Mouse (Mus musculus) neural tube, embryonic 15.5 days (tissue): Measurements from ENCODE around the gene Pdha2. TPM values are rescaled to one million over a fixed set of nuclear protein-coding genes. Genes with fewer than 3 reads are reported as not detected.

Experiments
- ATAC-seq: fragments of 200-750 bp; cut with Nextera tagmentation; 2 replicates; pipeline ENCODE4 v1.8.0; 2017; ENCODE audit warnings: mild to moderate bottlenecking, moderate TSS enrichment, moderate library complexity; ENCODE audit not compliant: low FRiP score
- H3K27ac ChIP-seq: fragments of 300-500 bp; sonication (generic); replicated peaks from 2 replicates; pipeline ENCODE4 v1.5.1; 2015; ENCODE audit warnings: mild to moderate bottlenecking, inconsistent platforms
- H3K27me3 ChIP-seq: fragments of 300-500 bp; sonication (generic); replicated peaks from 2 replicates; pipeline ENCODE4 v1.6.1; 2015; ENCODE audit warnings: inconsistent platforms
- H3K36me3 ChIP-seq: fragments of 300-500 bp; sonication (generic); 2 replicates; pipeline ENCODE4 v1.6.1; 2015; ENCODE audit warnings: inconsistent platforms
- H3K4me1 ChIP-seq: fragments of 300-500 bp; sonication (generic); 2 replicates; pipeline ENCODE4 v1.6.1; 2015; ENCODE audit warnings: inconsistent platforms
- H3K4me2 ChIP-seq: fragments of 300-500 bp; sonication (generic); 2 replicates; pipeline ENCODE4 v1.6.1; 2015; ENCODE audit warnings: inconsistent platforms, mild to moderate bottlenecking, moderate library complexity
- H3K4me3 ChIP-seq: fragments of 300-500 bp; sonication (generic); replicated peaks from 2 replicates; pipeline ENCODE4 v1.5.1; 2015; ENCODE audit warnings: mild to moderate bottlenecking, inconsistent platforms
- H3K9ac ChIP-seq: fragments of 300-500 bp; sonication (generic); replicated peaks from 2 replicates; pipeline ENCODE4 v1.6.1; 2015; ENCODE audit warnings: mild to moderate bottlenecking, inconsistent platforms
- H3K9me3 ChIP-seq: fragments of 300-500 bp; sonication (generic); replicated peaks from 2 replicates; pipeline ENCODE4 v1.6.1; 2016; ENCODE audit warnings: inconsistent platforms
- WGBS: fragments of 180-500 bp; shearing (Covaris S2); methylation state at CpG from one replicate; pipeline ENCODE4 v1.1.7; 2015; ENCODE audit warnings: mixed read lengths; 5-methylcytosine and 5-hydroxymethylcytosine counted together
- polyA plus RNA-seq: library from polyadenylated mRNA; unstranded; fragments of >200 nt; fragmentation: Nextera tagmentation; extraction: Ambion mirVana; gene quantifications from 2 replicates; pipeline ENCODE4 v1.2.1, GENCODE M21; 2015

Gene Pdha2
- polyA plus RNA-seq, result not detected in 2 replicates

DNA sequence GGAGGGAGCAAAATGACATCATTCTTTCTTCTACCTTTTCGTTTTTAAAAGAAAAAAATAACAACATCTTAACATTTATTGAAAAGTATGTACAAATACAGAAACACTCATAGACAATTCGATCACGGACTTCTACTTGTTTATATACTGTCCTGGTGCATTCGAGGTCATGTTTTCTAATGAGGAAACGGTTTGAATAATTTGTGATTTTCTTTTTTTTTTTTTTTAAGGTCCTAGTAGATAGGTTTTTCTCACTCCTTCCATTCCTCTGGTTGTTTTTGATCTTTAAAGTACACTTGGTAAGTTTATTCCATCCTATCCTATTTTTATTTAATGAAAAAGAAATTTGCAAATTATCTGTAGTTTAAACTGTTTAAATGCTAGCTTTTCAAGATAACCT is at the start of gene Pdha2:
Pdha2 (minus strand) TSS at position 101 of the 400 bp plus-strand sequence.
- Histone ChIP-seq H3K4me1 (no peaks in the 10 kb centered on the region), H3K4me3 (no peak within 1 kb of the TSS), H3K9me3 (no peaks in the 10 kb centered on the region), H3K27ac (no peak within 1 kb of the TSS), H3K36me3 (no peaks in the 10 kb centered on the region), H3K4me2 (no peak within 1 kb of the TSS), H3K9ac (no peak within 1 kb of the TSS), H3K27me3 (no peaks in the 10 kb centered on the region)
- WGBS, result 92% methylated on average over 5 of the region's 5 CpGs
- ATAC-seq, result no peak

DNA sequence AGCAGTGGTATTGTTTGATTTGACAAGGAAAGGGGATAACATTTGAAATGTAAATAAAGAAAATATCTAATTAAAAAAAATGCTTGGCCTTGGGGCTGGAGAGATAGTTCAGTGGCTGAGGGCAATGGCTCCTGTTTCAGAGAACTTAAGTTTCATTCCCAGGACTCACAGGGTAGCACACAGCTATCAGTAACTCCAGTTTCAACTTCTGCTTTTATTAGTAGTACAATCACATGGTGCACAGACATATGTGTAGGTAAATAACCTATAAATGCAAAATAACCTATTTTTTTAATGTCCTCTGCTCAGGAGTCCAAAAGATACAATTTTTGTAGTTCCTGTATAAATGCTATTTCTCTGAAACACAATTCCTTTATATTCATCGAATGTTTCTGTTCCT is 48.4 kb upstream of the Pdha2 start:
- Histone ChIP-seq H3K9ac (no peak overlapping the region), H3K36me3 (no peaks in the 10 kb centered on the region), H3K27me3 (no peaks in the 10 kb centered on the region), H3K9me3 (no peaks in the 10 kb centered on the region), H3K27ac (no peak overlapping the region), H3K4me2 (no peak overlapping the region), H3K4me3 (no peak overlapping the region), H3K4me1 (no peaks in the 10 kb centered on the region)
- no peak for ATAC-seq
- WGBS, result 98% methylated on average over 1 of the region's 1 CpGs

DNA sequence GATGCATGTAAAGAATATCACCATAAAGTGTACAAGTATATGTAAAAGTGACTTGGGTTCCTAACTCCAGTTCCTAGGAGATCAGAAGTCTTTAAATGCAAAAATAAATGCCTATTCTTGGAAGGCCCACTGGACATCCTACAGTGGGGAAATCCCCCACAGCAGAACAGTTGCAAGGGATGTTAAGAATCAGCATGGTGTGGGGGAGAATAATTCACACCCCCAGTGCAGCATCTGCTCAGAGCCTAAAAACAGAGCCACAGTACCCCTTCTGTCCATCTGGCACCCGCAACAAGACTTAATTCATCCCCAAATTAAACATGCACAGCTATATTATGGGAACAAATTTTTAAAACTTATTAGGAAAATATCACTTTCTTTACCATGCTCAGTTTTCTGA is 39.3 kb upstream of the Pdha2 start:
- H3K4me3 ChIP-seq, result no peak overlapping the region
- H3K27me3 ChIP-seq, result no peaks in the 10 kb centered on the region
- H3K4me1 ChIP-seq, result no peaks in the 10 kb centered on the region
- no peak overlapping the region for H3K4me2 ChIP-seq
- no peak overlapping the region for H3K9ac ChIP-seq
- H3K27ac ChIP-seq, result no peak overlapping the region
- ATAC-seq, result no peak
- WGBS, result 88% methylated on average over 1 of the region's 1 CpGs
- H3K36me3 ChIP-seq, result no peaks in the 10 kb centered on the region
- H3K9me3 ChIP-seq, result no peaks in the 10 kb centered on the region

DNA sequence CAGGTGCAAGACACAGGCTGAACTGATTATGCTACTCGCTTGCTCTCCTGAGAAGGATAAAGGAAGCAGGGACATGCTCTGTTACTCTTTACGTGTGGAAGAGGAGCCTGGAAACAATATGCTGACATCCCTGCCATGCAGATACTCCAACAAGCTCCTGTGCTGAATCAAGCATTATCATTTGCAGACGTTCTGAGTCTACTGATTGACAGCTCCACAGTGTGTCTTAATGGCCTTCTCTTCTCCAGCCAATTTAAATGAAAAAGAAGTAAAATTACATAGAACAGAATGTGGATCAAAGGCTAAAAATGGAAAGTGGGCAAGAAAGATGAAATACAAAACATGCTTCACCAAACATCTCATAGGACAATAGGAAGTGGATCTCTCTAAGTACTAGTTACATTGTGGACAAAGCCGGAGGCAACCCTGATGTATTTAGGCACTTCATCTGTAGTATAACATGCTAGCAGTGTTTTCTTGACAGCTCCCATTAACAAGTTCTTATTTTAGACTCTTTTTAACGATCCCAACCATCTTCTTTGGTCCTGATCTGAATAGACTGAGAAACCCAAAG is 32.7 kb upstream of the Pdha2 start:
- H3K27ac ChIP-seq, result no peak overlapping the region
- no peak for ATAC-seq
- 57% methylated on average over 5 of the region's 5 CpGs for WGBS

DNA sequence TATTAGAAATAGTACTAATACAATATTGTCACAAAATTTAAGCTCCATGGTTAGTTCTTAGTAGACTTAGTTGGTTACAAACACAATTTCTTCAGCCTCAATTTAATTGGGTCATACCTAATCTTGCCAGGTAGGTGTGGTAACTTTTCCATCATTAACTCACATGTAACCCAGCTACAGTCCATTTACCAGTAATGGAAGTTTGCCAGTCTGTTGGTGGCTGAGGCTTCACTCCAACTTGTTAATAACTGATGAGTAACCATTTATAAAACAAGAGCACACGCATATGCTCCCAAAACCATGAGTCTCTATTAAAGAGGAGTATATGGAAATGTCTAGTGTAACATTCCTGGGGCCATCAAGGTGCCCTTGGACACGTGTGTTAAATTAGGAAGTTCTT is 25.9 kb upstream of the Pdha2 start:
- Histone ChIP-seq H3K9me3 (no peaks in the 10 kb centered on the region), H3K9ac (no peak overlapping the region), H3K27ac (no peak overlapping the region), H3K4me3 (no peak overlapping the region), H3K27me3 (no peaks in the 10 kb centered on the region), H3K4me2 (no peak overlapping the region), H3K4me1 (no peaks in the 10 kb centered on the region), H3K36me3 (no peaks in the 10 kb centered on the region)
- WGBS, result 84% methylated on average over 2 of the region's 2 CpGs
- ATAC-seq, result no peak

More for the DNA sequence above, 32.7 kb upstream of the Pdha2 start:
- Histone ChIP-seq H3K9me3 (no peaks in the 10 kb centered on the region), H3K36me3 (no peaks in the 10 kb centered on the region), H3K4me2 (no peak overlapping the region), H3K4me1 (no peaks in the 10 kb centered on the region), H3K27me3 (no peaks in the 10 kb centered on the region), H3K4me3 (no peak overlapping the region), H3K9ac (no peak overlapping the region)

DNA sequence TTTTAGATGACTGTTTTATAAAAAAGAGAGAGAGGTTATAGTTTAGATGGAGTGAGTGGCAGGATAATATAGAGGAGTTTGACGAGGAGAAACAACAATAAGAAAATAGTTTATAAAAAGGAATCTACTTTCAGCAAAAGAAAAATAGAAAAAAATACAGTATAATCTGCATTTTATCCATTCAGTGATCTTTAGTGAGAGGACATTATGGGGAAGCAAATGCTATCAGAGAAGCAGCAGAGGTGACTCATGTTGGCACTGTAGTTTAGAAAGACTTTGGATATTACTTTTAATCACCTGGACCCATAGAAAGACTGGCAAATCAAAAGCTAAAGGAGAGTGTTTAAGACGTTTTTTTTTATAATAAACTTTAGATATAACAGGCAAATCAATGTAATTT is 17.0 kb upstream of the Pdha2 start:
- WGBS, result 66% methylated on average over 2 of the region's 2 CpGs
- Histone ChIP-seq H3K4me1 (no peaks in the 10 kb centered on the region), H3K9ac (no peak overlapping the region), H3K4me2 (no peak overlapping the region), H3K36me3 (no peaks in the 10 kb centered on the region), H3K27me3 (no peaks in the 10 kb centered on the region), H3K27ac (no peak overlapping the region), H3K9me3 (no peaks in the 10 kb centered on the region), H3K4me3 (no peak overlapping the region)
- no peak for ATAC-seq

DNA sequence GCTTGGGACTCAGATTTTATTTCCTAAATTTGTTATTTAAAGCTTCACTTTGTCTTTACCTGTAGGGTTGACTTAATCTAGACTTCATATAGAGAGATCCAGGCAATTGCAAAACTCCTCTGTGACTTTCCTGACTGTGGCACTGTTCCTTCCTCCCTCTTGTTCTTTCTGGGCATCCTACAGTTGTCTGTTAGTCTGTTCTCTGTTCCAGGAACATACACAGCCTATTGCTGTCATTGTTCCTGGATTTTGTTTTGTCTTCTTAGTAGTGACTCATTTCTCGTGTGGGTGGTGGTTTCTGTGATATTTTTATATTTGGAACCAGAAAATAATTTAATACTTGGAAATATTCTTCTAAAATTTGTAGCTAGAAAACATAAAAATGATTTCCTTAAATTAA is 10.2 kb upstream of the Pdha2 start:
- Histone ChIP-seq H3K4me1 (no peaks in the 10 kb centered on the region), H3K36me3 (no peaks in the 10 kb centered on the region), H3K4me3 (no peak overlapping the region), H3K9me3 (no peaks in the 10 kb centered on the region), H3K4me2 (no peak overlapping the region), H3K27ac (no peak overlapping the region), H3K27me3 (no peaks in the 10 kb centered on the region), H3K9ac (no peak overlapping the region)
- WGBS, result 84% methylated on average over 1 of the region's 1 CpGs
- ATAC-seq, result no peak

DNA sequence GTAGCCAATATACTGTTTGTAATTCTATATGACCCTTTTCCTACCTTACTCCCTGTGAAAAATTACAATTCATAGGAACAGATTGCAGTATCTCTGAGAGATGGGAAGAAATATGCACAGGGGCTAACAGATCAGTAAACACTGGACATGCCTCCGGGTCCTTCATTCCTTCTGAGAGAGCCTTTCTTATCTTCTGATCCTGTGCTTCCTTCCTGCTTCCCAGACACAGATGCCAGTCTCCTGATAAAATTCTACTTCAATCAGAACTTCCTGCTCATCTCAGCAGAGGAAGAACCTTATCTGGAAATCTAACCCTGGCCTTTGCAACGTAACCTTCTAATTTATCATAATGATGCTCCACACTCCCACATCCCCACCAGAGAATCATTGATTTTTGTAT is 6.4 kb upstream of the Pdha2 start:
- WGBS, result 75% methylated on average over 2 of the region's 2 CpGs

DNA sequence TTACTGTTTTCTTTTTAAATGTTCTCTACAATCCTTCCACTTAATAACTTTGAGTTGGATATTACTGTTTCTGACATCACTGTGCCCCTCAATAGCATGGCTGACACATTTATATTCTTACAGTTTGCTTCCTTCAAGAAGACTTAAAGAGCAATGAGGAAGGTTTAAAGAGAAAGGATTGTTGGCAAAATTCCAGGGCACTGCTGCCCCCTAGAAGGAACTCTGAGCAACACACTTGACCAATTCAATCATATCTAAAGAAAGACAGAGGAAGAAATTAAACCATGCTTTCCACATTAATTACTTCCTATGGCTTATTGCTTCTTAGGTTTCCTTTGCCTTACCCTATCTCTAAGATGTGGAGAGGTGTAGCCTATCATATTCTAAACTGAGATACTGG is 4.8 kb upstream of the Pdha2 start:
- Histone ChIP-seq H3K4me2 (no peak overlapping the region), H3K36me3 (no peaks in the 10 kb centered on the region), H3K4me1 (no peaks in the 10 kb centered on the region), H3K9ac (no peak overlapping the region), H3K27ac (no peak overlapping the region), H3K27me3 (no peaks in the 10 kb centered on the region), H3K4me3 (no peak overlapping the region), H3K9me3 (no peaks in the 10 kb centered on the region)
- ATAC-seq, result no peak

More for the DNA sequence above, 6.4 kb upstream of the Pdha2 start:
- no peaks in the 10 kb centered on the region for H3K9me3 ChIP-seq
- no peak overlapping the region for H3K27ac ChIP-seq
- H3K4me1 ChIP-seq, result no peaks in the 10 kb centered on the region
- H3K9ac ChIP-seq, result no peak overlapping the region
- H3K4me2 ChIP-seq, result no peak overlapping the region
- ATAC-seq, result no peak
- H3K4me3 ChIP-seq, result no peak overlapping the region
- H3K36me3 ChIP-seq, result no peaks in the 10 kb centered on the region
- H3K27me3 ChIP-seq, result no peaks in the 10 kb centered on the region

DNA sequence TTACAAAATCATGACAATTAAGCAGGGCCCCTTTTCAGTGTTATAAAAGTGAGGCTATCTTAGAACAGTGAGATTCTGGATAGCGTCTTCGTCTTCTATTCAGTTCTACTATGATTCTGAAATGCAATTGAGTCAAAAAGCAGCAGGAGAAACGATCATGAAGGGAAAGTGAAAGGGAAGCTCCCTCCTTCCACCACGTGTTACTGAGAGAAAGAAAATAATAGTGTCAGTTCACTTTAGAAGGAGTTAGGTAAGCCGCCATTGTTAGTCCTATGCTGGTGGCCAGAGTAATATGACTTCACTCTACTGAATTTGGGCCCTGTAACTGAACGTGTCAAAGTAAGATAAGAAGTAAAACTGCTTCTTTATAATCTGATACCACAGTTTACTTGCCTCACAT is 4.1 kb upstream of the Pdha2 start:
- H3K36me3 ChIP-seq, result no peaks in the 10 kb centered on the region
- H3K4me1 ChIP-seq, result no peaks in the 10 kb centered on the region
- no peaks in the 10 kb centered on the region for H3K9me3 ChIP-seq
- H3K27me3 ChIP-seq, result no peaks in the 10 kb centered on the region
- no peak overlapping the region for H3K9ac ChIP-seq
- no peak overlapping the region for H3K4me3 ChIP-seq
- WGBS, result 79% methylated on average over 6 of the region's 6 CpGs
- no peak for ATAC-seq
- no peak overlapping the region for H3K27ac ChIP-seq
- no peak overlapping the region for H3K4me2 ChIP-seq

DNA sequence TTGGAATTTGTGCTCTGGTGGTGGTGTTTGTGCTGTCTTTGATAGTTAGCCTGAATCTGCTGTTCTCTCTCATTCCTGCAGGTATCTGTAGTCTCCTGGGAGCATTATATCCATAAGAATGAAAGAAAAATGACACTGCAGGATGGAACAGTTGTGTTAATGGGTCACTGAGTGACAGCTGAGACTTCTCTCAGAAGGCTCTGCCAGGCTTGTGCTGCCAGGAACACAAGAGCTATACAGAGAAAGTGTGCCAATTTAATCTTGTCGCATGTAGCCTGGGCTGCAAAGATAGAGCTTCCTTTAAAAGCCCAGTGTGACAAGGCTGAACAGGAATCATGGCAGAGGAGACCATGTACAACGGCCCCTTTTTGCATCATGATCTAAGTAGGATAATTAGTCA is 2.6 kb upstream of the Pdha2 start:
- no peak overlapping the region for H3K4me3 ChIP-seq
- no peak for ATAC-seq
- no peaks in the 10 kb centered on the region for H3K9me3 ChIP-seq
- no peaks in the 10 kb centered on the region for H3K27me3 ChIP-seq
- H3K9ac ChIP-seq, result no peak overlapping the region
- no peaks in the 10 kb centered on the region for H3K36me3 ChIP-seq
- no peak overlapping the region for H3K4me2 ChIP-seq
- no peak overlapping the region for H3K27ac ChIP-seq
- H3K4me1 ChIP-seq, result no peaks in the 10 kb centered on the region
- WGBS, result 64% methylated on average over 2 of the region's 2 CpGs

DNA sequence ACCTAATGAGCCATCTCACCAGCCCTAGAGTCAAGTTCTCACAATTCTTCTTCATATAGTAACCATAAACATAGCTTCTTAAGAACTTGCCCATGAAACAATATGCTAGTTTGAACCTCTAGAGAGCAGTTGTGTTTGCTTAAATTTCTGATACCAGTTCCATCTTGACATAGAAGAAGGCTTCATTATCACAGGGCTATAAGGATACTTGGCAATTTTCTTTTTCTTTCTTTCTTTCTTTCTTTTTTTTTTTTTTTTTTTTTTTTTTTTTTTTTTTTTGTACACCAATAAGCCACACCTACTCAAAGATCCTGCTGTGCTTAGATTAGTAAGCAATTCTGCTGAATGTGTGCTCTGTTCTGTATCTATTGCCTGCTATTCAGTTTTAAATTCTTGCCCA is 2.0 kb upstream of the Pdha2 start:
- H3K9me3 ChIP-seq, result no peaks in the 10 kb centered on the region
- H3K4me1 ChIP-seq, result no peaks in the 10 kb centered on the region
- no peak overlapping the region for H3K27ac ChIP-seq
- no peak overlapping the region for H3K4me3 ChIP-seq
- H3K9ac ChIP-seq, result no peak overlapping the region
- no peaks in the 10 kb centered on the region for H3K36me3 ChIP-seq
- no peak for ATAC-seq
- H3K27me3 ChIP-seq, result no peaks in the 10 kb centered on the region
- H3K4me2 ChIP-seq, result no peak overlapping the region

DNA sequence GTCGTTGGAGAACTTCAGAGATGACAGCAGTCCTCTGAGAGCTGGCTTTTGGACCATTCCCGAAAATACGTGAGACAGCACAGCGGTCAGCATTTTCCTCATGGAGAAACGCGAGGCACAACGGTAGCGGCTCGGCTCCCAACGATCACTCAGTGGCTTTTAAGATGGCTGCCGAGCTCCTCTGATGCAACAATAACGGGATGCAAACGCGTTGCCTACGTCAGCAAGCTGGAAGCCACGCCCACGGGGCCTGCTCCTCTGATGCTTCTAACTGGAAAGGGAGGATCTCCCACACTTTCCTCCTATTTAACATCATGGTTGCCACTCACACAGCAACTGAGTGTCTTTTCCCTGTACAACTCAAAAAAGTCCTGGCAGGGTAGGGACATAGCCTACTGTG is 511 bp downstream of the Pdha2 start:
- Histone ChIP-seq H3K27me3 (no peaks in the 10 kb centered on the region), H3K4me2 (no peak overlapping the region), H3K4me1 (no peaks in the 10 kb centered on the region), H3K9ac (no peak overlapping the region), H3K9me3 (no peaks in the 10 kb centered on the region), H3K4me3 (no peak overlapping the region), H3K27ac (no peak overlapping the region), H3K36me3 (no peaks in the 10 kb centered on the region)
- ATAC-seq, result no peak
- WGBS, result 98% methylated on average over 17 of the region's 17 CpGs
